Mouse (Mus musculus) neural tube, embryonic 11.5 days (tissue): ENCODE data around the gene Vcam1. TPM values are rescaled to one million over a fixed set of nuclear protein-coding genes. Genes with fewer than 3 reads are reported as not detected.

Experiments
- ATAC-seq: fragments of 200-750 bp; cut with Nextera tagmentation; 2 replicates; pipeline ENCODE4 v1.8.0; 2017; ENCODE audit warnings: moderate number of reproducible peaks, mild to moderate bottlenecking, moderate TSS enrichment, moderate library complexity; ENCODE audit not compliant: insufficient read depth, low FRiP score, low TSS enrichment
- DNase-seq: peaks from one replicate; pipeline ENCODE4 v3.0.0-alpha.2; 2015; ENCODE audit warnings: low spot score
- H3K27ac ChIP-seq: fragments of 300-500 bp; sonication (generic); 2 replicates; pipeline ENCODE4 v1.5.1; 2014; ENCODE audit warnings: low read depth, mild to moderate bottlenecking, low read length
- H3K27me3 ChIP-seq: fragments of 300-500 bp; sonication (generic); 2 replicates; pipeline ENCODE4 v1.6.1; 2014; ENCODE audit warnings: mild to moderate bottlenecking, low read length, mixed read lengths; ENCODE audit not compliant: control insufficient read depth, insufficient read depth
- H3K36me3 ChIP-seq: fragments of 300-500 bp; sonication (generic); 2 replicates; pipeline ENCODE4 v1.6.1; 2014; ENCODE audit warnings: mild to moderate bottlenecking, low read length, moderate library complexity, mixed read lengths; ENCODE audit not compliant: control insufficient read depth, insufficient read depth
- H3K4me1 ChIP-seq: fragments of 300-500 bp; sonication (generic); 2 replicates; pipeline ENCODE4 v1.6.1; 2014; ENCODE audit warnings: low read length, mixed read lengths; ENCODE audit not compliant: control insufficient read depth, insufficient read depth
- H3K4me2 ChIP-seq: fragments of 300-500 bp; sonication (generic); 2 replicates; pipeline ENCODE4 v1.6.1; 2014; ENCODE audit warnings: low read depth, mild to moderate bottlenecking, moderate library complexity
- H3K4me3 ChIP-seq: fragments of 300-500 bp; sonication (generic); 2 replicates; pipeline ENCODE4 v1.5.1; 2014; ENCODE audit warnings: low read depth, low read length
- H3K9ac ChIP-seq: fragments of 300-500 bp; sonication (generic); 2 replicates; pipeline ENCODE4 v1.6.1; 2014; ENCODE audit warnings: mild to moderate bottlenecking, low read length
- H3K9me3 ChIP-seq: fragments of 300-500 bp; sonication (generic); 2 replicates; pipeline ENCODE4 v1.6.1; 2016; ENCODE audit warnings: low read length; ENCODE audit not compliant: control insufficient read depth
- WGBS: fragments of 180-500 bp; shearing (Covaris S2); extraction: QIAGEN DNeasy Blood & Tissue Kit; methylation state at CpG from one replicate; pipeline ENCODE4 v1.1.7; 2014; 5-methylcytosine and 5-hydroxymethylcytosine counted together
- polyA plus RNA-seq: library from polyadenylated mRNA; unstranded; fragments of >200 nt; fragmentation: Nextera tagmentation; extraction: Ambion mirVana; gene quantifications from 2 replicates; pipeline ENCODE4 v1.2.1, GENCODE M21; 2014

The Vcam1 gene
- polyA plus RNA-seq, 1 experiment from 2014 or later, result 38.0 TPM

DNA sequence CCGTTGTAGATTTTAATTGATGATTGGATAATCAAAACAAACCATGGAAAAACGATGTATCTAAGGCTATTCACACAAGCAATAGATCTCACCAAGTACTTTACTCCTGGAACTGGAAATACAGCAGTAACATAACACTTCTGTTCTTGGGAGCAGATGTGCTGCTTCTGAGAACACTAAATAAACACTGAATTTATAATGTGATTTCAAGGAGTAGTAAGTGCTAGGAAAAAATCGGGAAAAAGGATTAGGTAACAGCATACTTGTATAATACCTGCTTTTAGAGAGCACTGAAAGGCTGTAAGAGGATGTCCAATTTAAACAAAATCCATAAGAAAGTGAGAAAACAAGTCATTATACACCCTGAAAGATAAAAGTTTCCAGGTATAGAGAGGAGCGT, 43.5 kb downstream of the Vcam1 start:
- no peak for ATAC-seq
- H3K27me3 ChIP-seq, result no peaks in the 10 kb centered on the region
- no peaks in the 10 kb centered on the region for H3K36me3 ChIP-seq
- no peak overlapping the region for H3K9ac ChIP-seq
- H3K9me3 ChIP-seq, result no peaks in the 10 kb centered on the region
- 81% methylated on average over 4 of the region's 4 CpGs for WGBS
- H3K4me3 ChIP-seq, result no peak overlapping the region
- DNase-seq, result no peak
- no peaks in the 10 kb centered on the region for H3K4me1 ChIP-seq
- H3K27ac ChIP-seq, result no peak overlapping the region
- no peak overlapping the region for H3K4me2 ChIP-seq

DNA sequence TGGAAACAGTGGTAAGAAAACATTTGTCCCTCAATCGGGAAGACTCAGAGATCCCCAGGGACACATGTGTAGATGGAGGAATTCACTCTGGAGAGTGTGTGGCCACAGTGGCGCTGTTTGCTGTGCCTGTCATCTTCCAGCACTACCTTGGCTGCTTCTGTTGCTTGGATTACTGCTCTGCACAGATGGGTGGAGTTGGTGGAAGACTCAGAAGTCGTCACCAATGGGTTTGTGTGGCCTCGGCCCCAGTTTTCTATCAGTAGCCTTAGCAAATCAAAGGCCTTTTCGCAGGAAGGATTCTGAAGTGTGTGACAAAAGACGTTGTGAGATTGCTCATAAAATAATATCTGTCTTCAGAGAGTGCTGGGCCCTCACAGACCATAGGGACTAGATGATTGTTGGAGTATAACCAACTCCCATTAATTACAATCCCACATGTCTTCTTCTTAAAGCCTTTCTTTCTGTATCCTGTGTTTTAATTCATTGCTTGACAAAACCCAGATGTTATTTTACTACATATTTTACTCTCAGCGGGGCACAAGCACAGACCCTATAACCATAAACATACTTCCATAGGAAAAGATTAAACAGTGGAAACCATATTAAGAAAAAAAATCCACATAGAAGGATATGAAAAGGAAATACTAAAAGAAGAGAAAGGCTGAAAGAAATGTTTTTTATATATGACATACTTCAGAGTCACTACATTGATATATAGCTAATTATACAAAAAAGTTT, 48.4 kb downstream of the Vcam1 start:
- H3K4me3 ChIP-seq, result no peak overlapping the region
- no peaks in the 10 kb centered on the region for H3K36me3 ChIP-seq
- WGBS, result 59% methylated on average over 7 of the region's 7 CpGs
- DNase-seq (no peak), ATAC-seq (no peak)
- no peak overlapping the region for H3K4me2 ChIP-seq
- H3K27me3 ChIP-seq, result no peaks in the 10 kb centered on the region
- no peak overlapping the region for H3K27ac ChIP-seq
- no peak overlapping the region for H3K9ac ChIP-seq
- H3K4me1 ChIP-seq, result no peaks in the 10 kb centered on the region
- H3K9me3 ChIP-seq, result no peaks in the 10 kb centered on the region

DNA sequence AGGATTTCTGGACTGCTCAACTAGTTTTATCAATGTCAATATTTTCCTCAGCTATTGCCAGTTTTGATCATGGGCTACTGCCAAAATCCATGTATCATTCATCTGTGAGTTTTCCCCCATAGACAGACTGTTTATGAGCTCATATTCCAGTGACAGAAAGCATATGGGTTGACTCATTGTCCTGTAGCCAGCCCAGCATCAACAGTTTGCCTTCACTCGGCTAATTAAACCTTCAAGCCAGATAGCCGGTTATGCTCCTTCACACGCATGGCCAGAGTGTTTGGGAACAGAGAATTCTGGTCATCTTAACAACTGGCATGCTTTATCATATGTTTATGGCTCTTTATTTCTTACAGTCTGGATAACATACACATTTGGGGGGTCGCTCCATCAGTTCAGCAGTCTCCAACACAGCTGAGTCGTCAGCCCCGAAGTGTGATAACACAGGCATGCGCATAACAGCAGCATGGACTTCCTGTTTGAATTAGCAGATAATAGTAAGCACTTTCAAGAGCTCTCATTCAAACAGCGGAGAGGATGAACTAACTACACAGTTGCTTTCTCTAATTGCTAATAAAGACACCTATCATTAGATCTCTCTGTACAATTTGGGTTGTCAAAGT, 49.2 kb downstream of the Vcam1 start:
- H3K27ac ChIP-seq, result no peak overlapping the region
- H3K4me3 ChIP-seq, result no peak overlapping the region
- no peak for DNase-seq
- 81% methylated on average over 8 of the region's 8 CpGs for WGBS
- no peaks in the 10 kb centered on the region for H3K36me3 ChIP-seq
- H3K27me3 ChIP-seq, result no peaks in the 10 kb centered on the region
- no peak overlapping the region for H3K4me2 ChIP-seq
- no peaks in the 10 kb centered on the region for H3K9me3 ChIP-seq
- ATAC-seq, result no peak
- no peaks in the 10 kb centered on the region for H3K4me1 ChIP-seq
- no peak overlapping the region for H3K9ac ChIP-seq

DNA sequence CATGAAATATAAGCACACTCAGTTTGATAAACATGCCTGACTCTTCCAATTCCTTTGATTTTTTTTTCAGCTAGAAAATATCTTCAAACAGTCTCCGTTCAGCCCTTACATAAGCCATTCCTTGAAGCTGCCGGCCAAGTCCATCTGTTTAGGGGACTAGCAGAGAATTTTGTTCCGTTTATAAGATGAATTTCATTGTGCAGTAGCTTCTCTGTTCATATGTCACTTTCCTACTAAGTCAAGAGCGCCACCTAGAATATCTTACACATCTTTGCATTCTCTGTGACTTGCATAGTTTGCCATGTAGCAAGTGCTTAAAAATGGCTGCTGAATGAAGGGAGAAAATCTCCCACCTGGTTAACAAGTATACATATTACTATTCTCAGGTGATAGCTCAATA, 51.0 kb downstream of the Vcam1 start:
- Histone ChIP-seq H3K9ac (no peak overlapping the region), H3K4me1 (no peaks in the 10 kb centered on the region), H3K9me3 (no peaks in the 10 kb centered on the region), H3K4me2 (no peak overlapping the region), H3K4me3 (no peak overlapping the region), H3K27ac (no peak overlapping the region), H3K36me3 (no peaks in the 10 kb centered on the region), H3K27me3 (no peaks in the 10 kb centered on the region)
- no peak for DNase-seq
- ATAC-seq, result no peak
- 84% methylated on average over 4 of the region's 4 CpGs for WGBS

DNA sequence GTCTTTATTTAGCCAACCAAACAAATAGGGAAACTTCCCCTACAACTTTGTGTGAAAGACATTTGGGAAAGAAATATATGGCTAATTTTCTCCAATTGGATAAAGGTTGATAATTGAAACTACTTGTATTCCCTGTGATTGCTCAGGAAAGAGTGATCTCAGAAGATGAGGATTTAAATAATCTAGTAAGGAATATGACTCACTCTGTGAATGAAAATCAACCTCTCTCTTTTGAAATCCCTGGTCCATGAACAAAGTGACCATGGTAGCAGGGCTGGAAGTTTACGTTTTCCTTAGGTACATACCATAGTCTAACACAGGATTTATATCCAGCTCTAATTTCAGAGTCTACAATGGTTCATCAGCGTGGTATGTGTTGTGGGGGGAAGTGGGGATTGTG, 52.7 kb downstream of the Vcam1 start:
- Histone ChIP-seq H3K4me2 (no peak overlapping the region), H3K4me3 (no peak overlapping the region), H3K27me3 (no peaks in the 10 kb centered on the region), H3K36me3 (no peaks in the 10 kb centered on the region), H3K4me1 (no peaks in the 10 kb centered on the region), H3K27ac (no peak overlapping the region), H3K9ac (no peak overlapping the region), H3K9me3 (no peaks in the 10 kb centered on the region)
- DNase-seq, result no peak
- no peak for ATAC-seq
- 86% methylated on average over 2 of the region's 2 CpGs for WGBS

DNA sequence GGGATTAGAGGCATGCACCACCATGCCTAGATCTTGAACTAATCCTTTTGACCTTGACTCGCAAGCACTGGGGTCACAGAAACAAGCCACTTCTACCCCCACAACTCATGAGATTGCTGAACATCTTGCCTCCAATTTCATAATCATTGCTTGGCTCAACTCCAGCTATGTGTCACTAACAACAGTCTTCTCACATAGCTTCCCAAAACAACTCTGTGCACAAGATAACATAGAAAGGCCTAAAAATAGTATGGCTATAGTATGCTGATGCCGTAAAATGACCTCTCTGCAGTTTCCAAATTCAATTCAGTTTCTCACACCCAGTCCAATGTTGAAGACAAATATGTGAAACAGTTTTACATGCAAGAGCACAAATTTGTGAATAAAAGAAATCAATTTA, 56.9 kb downstream of the Vcam1 start:
- Histone ChIP-seq H3K36me3 (no peaks in the 10 kb centered on the region), H3K27ac (no peak overlapping the region), H3K27me3 (no peaks in the 10 kb centered on the region), H3K9ac (no peak overlapping the region), H3K9me3 (no peaks in the 10 kb centered on the region), H3K4me3 (no peak overlapping the region), H3K4me2 (no peak overlapping the region), H3K4me1 (no peaks in the 10 kb centered on the region)
- ATAC-seq (no peak), DNase-seq (no peak)
- 89% methylated on average over 2 of the region's 2 CpGs for WGBS

DNA sequence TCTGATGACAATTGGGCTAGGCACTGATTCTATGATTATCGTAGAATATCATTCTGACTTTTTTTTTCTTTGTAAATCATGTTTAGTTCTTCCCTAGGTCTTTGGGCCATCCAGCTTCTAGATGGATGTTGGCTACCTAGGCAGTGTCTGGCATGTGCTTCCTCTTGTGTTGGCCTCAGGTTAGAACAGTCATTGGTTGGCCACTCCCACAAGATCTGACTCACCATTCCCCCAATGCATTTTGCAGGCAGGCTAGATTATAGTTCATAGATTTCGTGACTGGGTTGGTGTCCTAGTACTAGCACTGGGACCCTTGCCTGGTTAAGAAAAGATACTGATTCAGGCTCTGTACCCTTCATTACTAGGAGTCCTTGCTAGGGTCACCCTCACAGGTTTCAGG, 67.3 kb downstream of the Vcam1 start:
- Histone ChIP-seq H3K36me3 (no peaks in the 10 kb centered on the region), H3K4me3 (no peak overlapping the region), H3K27ac (no peak overlapping the region), H3K27me3 (no peaks in the 10 kb centered on the region), H3K4me2 (no peak overlapping the region), H3K9me3 (no peaks in the 10 kb centered on the region), H3K9ac (no peak overlapping the region), H3K4me1 (no peaks in the 10 kb centered on the region)
- 98% methylated on average over 2 of the region's 2 CpGs for WGBS
- no peak for DNase-seq
- no peak for ATAC-seq

DNA sequence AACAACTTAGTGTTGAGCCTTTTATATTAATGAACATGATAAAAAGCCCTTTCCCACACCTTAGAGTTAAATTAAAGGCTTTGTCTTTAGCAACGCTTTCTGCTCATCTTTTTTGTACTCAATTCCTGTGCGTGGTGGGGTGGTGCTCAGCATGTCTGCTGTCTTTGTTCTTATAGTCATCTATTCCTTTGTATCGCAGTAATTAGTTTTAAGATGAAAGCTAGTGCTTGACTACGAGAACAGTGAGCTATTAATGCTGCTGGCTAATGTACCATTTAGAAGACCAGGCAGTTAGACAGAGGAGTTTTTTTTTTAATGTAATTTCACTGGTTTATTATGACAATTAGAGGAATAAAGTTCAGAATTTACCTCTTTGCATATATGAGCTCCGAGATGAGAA, 69.2 kb downstream of the Vcam1 start:
- Histone ChIP-seq H3K27me3 (no peaks in the 10 kb centered on the region), H3K36me3 (no peaks in the 10 kb centered on the region), H3K27ac (no peak overlapping the region), H3K9ac (no peak overlapping the region), H3K9me3 (no peaks in the 10 kb centered on the region), H3K4me2 (no peak overlapping the region), H3K4me1 (no peaks in the 10 kb centered on the region), H3K4me3 (no peak overlapping the region)
- no peak for ATAC-seq
- 65% methylated on average over 5 of the region's 5 CpGs for WGBS
- no peak for DNase-seq
